Mouse (Mus musculus): ENCODE data around the gene Usp54.
"Not testable (repeated sequence)": the region's sequence is repeated elsewhere in the genome, so short reads cannot be mapped to it uniquely, and the experiment has no call there.

The Usp54 gene

DNA sequence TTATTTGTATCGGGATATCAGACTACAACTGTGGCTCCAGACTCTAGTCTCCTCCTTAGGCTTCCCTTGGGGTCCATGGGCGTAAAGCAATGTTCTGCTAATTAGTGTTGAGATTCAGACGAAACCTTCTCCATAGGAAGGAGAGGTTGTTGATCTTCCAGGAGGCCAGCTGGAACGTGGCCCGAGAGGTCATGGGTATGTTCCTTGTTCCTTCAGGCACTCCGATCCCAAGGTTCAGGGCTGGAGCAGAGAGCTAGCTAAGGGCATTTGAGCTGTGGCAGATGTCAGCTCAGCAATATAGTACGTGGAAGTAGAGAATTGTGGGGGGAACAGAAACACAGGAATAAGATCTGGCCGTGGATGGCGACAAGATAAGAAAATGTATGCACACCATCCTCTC, 14.9 kb upstream of the Usp54 start:
- no peak for DNase-seq (ENCODE audit: low read depth in 1 of 2, low spot score in 2 of 2)

- no peak for DNase-seq (ENCODE audit: low read depth in 1 of 2, low spot score in 2 of 2)
These were observed 14.0 kb upstream of the Usp54 start for GRCm38 (mm10) chr14:20654690-20655421.

DNA sequence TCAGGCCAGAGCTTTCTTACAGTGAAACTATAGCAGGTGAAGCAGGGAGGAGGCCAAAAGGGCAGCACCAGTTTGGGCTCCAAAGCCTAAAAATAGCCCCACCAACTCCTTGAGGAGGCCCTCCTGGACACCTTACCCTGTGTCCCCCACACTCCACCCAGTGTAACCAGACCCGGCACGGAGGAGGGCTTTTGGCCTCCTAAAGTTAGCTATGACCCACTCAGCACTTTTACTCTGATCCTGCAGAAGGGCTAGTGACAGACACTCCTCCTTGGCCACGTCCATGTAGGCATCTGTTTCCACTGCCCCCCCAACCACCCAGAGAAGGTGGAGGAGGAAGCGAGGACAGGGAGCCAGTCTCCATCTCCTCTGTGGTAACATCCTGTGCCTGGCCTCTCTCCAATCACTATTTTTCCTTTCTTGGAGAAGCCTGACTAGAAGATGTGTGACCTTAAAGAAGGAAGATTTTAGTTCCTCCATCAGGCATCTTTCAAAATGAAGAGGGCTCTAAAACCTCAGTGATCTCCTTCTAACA, 10.9 kb upstream of the Usp54 start:
- DNase-seq (ENCODE audit: low read depth in 1 of 2, low spot score in 2 of 2): no peak

GRCm38 (mm10) chr14:20651000-20651399, 10.1 kb upstream of the Usp54 start:
- no peak for DNase-seq (ENCODE audit: low read depth in 1 of 2, low spot score in 2 of 2)

GRCm38 (mm10) chr14:20646381-20646780, 5.5 kb upstream of the Usp54 start:
- no peak for DNase-seq (ENCODE audit: low read depth in 1 of 2, low spot score in 2 of 2)

GRCm38 (mm10) chr14:20645547-20645946, 4.7 kb upstream of the Usp54 start:
- DNase-seq (ENCODE audit: low read depth in 1 of 2, low spot score in 2 of 2): no peak

- no peak for DNase-seq (ENCODE audit: low read depth in 1 of 2, low spot score in 2 of 2)
These were observed 594 bp upstream of the Usp54 start for GRCm38 (mm10) chr14:20641438-20641875.

GRCm38 (mm10) chr14:20639918-20640619, 794 bp downstream of the Usp54 start:
- DNase-seq (ENCODE audit: low read depth in 1 of 2, low spot score in 2 of 2): no peak

DNA sequence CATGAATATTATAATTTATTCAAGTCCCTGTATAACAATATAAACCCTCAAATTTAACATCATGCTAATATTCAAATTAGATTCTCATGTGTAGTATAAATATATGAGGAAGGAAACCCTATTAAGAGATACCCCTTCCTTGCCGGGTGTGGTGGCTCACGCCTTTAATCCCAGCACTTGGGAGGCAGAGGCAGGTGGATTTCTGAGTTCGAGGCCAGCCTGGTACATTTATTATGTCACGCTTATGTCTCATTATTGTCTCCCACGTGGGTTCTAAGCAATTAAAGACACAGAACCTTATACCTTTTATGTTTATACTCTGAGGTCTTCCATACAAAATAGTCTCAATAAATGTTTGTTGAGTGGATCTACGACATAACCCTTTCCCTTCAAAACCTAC, 2.2 kb downstream of the Usp54 start:
- DNase-seq (ENCODE audit: low read depth in 1 of 2, low spot score in 2 of 2): no peak

GRCm38 (mm10) chr14:20637818-20638574, 2.9 kb downstream of the Usp54 start:
- DNase-seq (ENCODE audit: low read depth in 1 of 2, low spot score in 2 of 2): no peak

GRCm38 (mm10) chr14:20636968-20637367, 3.9 kb downstream of the Usp54 start:
- not testable (repeated sequence) for DNase-seq (ENCODE audit: low read depth in 1 of 2, low spot score in 2 of 2)

GRCm38 (mm10) chr14:20635546-20635945, 5.3 kb downstream of the Usp54 start:
- no peak for DNase-seq (ENCODE audit: low read depth in 1 of 2, low spot score in 2 of 2)

DNA sequence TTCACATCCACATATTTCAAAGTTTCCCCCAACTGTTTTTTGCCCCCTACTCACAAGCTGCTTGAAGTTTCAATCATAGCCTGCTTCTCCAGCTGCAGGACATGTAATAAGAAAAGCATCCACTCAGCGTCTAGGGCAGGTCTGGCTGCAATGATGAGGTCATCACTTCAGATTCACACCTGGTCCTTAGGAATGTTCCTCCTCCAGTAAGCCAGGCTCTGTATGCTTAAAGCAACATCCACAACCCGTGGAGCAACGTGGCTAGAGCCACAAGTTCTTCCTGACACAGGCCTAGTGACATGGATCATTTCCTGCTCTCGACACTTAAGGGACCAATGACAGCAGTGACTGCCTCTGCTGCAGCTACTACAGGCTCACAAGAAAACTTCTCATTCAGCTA, 9.6 kb downstream of the Usp54 start:
- DNase-seq (ENCODE audit: low read depth in 1 of 2, low spot score in 2 of 2): no peak

- no peak for DNase-seq (ENCODE audit: low read depth in 1 of 2, low spot score in 2 of 2)
These were observed 13.9 kb downstream of the Usp54 start for GRCm38 (mm10) chr14:20626971-20627370.

DNA sequence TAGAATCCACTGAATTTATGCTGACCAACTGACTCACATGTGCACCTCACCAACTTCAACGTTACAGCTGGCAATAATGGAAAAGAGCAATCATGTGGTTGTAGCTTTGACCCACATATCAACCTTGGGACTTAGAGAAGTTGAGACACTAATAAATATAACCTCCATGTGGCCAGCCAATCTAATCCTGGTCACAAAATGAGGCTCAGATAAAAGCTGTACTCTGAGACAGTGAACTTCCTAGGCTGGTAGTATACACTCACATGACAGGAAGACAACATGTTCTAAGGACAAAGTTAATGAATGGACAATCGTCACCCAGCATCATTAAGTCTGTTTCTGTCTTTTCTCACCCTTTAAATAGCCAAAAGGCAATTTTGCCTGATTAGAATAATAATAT, 14.4 kb downstream of the Usp54 start:
- no peak for DNase-seq (ENCODE audit: low read depth in 1 of 2, low spot score in 2 of 2)

DNA sequence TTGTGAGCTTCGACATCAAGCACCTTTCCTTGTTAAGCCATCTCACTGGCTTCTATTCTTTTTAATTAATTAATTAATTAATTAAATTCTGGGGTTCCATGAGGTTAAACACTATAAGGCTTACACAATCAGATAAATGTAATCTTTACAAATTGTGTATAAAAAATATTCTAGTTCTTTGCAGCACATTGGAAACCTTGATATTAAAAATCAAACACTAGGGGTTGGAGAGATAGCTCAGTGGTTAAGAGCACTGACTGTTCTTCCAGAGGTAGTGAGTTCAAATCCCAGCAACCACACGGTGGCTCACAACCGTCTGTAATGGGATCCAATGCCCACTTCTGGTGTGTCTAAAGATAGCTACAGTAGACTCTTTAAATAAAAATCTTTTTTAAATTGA, 18.0 kb downstream of the Usp54 start:
- DNase-seq (ENCODE audit: low read depth in 1 of 2, low spot score in 2 of 2): no peak

DNA sequence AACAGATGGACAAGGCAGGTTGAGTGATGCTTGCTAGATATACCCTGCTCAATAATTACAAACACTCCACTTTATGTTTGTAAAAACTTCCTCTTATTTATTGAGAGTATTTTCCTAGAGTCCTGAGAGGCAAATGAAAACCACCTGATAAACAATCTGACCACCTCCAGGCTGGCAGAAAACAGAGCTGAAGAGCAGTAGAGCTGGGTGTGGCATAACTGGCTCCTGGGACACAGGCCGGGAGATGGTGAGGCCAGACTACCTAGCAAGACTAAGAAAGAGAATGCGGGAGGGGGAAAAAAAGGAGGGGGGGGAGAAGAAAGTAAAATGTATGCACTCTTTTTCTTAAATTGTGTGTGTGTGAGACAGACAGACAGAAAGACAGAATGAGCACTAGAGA, 18.5 kb downstream of the Usp54 start:
- no peak for DNase-seq (ENCODE audit: low read depth in 1 of 2, low spot score in 2 of 2)

DNA sequence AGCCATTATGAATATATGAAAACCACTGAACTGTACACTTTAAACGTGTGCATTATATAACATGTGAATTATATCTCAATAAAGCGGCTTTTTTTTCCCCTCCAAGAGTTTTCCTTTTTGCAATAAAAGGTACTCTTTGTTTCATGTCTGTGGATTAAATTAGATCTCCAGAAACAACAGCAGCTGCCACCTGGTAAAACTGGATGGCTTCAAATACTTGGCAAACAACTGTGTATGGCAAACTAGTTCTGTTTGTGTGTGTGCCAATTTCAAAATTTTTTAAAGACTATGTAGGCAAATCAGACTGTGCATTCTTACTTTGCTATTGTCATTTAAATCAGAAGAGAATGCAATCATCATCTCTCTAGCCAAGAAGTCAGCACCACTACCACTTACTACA, 19.0 kb downstream of the Usp54 start:
- no peak for DNase-seq (ENCODE audit: low read depth in 1 of 2, low spot score in 2 of 2)

GRCm38 (mm10) chr14:20619131-20619530, 21.7 kb downstream of the Usp54 start:
- no peak for DNase-seq (ENCODE audit: low read depth in 1 of 2, low spot score in 2 of 2)

GRCm38 (mm10) chr14:20618211-20618610, 22.7 kb downstream of the Usp54 start:
- no peak for DNase-seq (ENCODE audit: low read depth in 1 of 2, low spot score in 2 of 2)

DNA sequence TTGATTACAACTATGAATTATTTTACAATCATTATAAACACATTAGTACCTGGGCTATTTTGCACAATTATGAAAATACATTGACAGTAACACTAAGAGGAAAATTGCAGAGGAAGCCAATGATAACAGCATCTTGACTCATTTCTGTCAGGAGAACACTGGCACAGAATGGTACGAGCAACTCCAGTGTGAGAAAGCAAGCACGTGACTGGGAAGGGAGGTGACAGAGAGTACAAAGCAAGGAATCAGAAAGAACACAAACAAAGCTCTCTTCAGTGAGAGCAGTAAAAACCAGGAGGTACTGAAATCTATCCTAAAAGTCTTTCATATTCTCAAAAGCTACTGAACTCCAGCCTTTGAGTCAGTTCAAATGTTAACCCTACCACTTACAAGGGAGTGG, 24.4 kb downstream of the Usp54 start:
- no peak for DNase-seq (ENCODE audit: low read depth in 1 of 2, low spot score in 2 of 2)

GRCm38 (mm10) chr14:20615075-20615474, 25.8 kb downstream of the Usp54 start:
- DNase-seq (ENCODE audit: low read depth in 1 of 2, low spot score in 2 of 2): no peak
